21 mouse cellular contexts compared by ENCODE assay signal in genomic region chr4:126823917-126824316, GRCm38 (mm10).
DNase-seq lines count a peak whose midpoint lies in the region; ATAC-seq and TF ChIP-seq lines count a peak whose summit lies in the region.
"Had no signal": no experiment of that assay in that cellular context is flagged by ENCODE, and none has a peak within 500 bp of the region (broad histone marks: within the 10 kb centered on the region; RNA-seq: fewer than 3 reads in every experiment).

No protein-coding gene starts in this region.

- no peak for ATAC-seq in forebrain, embryonic 13.5 days
- ATAC-seq in heart, embryonic 16.5 days (replicated peaks; ENCODE audit: extremely low read depth, insufficient read depth, low FRiP score), result no peak
- ATAC-seq: CD4-positive, CD25-positive, alpha-beta regulatory T cell, adult 4 months; midbrain, embryonic 16.5 days had no signal

- no peaks in the 10 kb centered on the region for H3K27me3 ChIP-seq in forebrain, embryonic 13.5 days
- H3K27me3 ChIP-seq in forebrain, embryonic 10.5 days (ENCODE audit: poor library complexity, severe bottlenecking), result no peaks in the 10 kb centered on the region
- no peaks in the 10 kb centered on the region for H3K27me3 ChIP-seq in heart, embryonic 16.5 days (ENCODE audit: control insufficient read depth, insufficient read depth, low read length)
- no peaks in the 10 kb centered on the region for H3K27me3 ChIP-seq in heart, embryonic 10.5 days (ENCODE audit: insufficient read depth, poor library complexity, severe bottlenecking)
- H3K27me3 ChIP-seq: embryonic facial prominence, embryonic 12.5 days; forebrain, embryonic 12.5 days; heart, embryonic 15.5 days; hindbrain, embryonic 15.5 days had no signal

- 93% methylated on average over 5 of the region's 5 CpGs for WGBS in forebrain, embryonic 13.5 days
- WGBS in forebrain, embryonic 10.5 days, result 92% methylated on average over 5 of the region's 5 CpGs
- 59% methylated on average over 5 of the region's 5 CpGs for WGBS in heart, embryonic 16.5 days
- 84% methylated on average over 5 of the region's 5 CpGs for WGBS in heart, embryonic 10.5 days
- 64% methylated on average over 5 of the region's 5 CpGs for WGBS in olfactory bulb, adult 2 months

- H3K4me1 ChIP-seq in forebrain, embryonic 13.5 days, result peaks cover 16% of the 10 kb centered on the region
- peaks cover 12% of the 10 kb centered on the region for H3K4me1 ChIP-seq in forebrain, embryonic 10.5 days
- peaks cover 17% of the 10 kb centered on the region for H3K4me1 ChIP-seq in heart, embryonic 16.5 days (ENCODE audit: control insufficient read depth, insufficient read depth, low read length)
- H3K4me1 ChIP-seq in heart, embryonic 10.5 days, result no peaks in the 10 kb centered on the region
- H3K4me1 ChIP-seq in olfactory bulb, adult 2 months (ENCODE audit: control insufficient read depth, insufficient read depth, low read length), result peaks cover 8% of the 10 kb centered on the region
- H3K4me1 ChIP-seq: embryonic facial prominence, embryonic 12.5 days had no signal

- DNase-seq in forebrain, embryonic 10.5 days (ENCODE audit: extremely low spot score, low spot score), result no peak
- DNase-seq in heart, embryonic 10.5 days (ENCODE audit: low spot score), result no peak
- DNase-seq in kidney, postnatal 14 days, result peak; percentile 10
- DNase-seq in kidney, postnatal 10 days, result no peak
- no peak for DNase-seq in left cerebral cortex, postnatal 36 days (ENCODE audit: low spot score in 2 of 2)
- DNase-seq: adrenal gland, adult 2 months; cerebellum, adult 11-12 months; cerebellum, postnatal 14 days; kidney, adult 8-10 months; thymus, postnatal 14 days had no signal

- H3K4me2 ChIP-seq in forebrain, embryonic 13.5 days, result no peak overlapping the region
- H3K4me2 ChIP-seq in heart, embryonic 16.5 days (ENCODE audit: low read depth, low read length), result no peak overlapping the region
- H3K4me2 ChIP-seq: embryonic facial prominence, embryonic 12.5 days; forebrain, embryonic 12.5 days; heart, embryonic 15.5 days; hindbrain, embryonic 15.5 days had no signal

- no peak for TF ChIP-seq POLR2A in olfactory bulb, adult 2 months (IDR thresholded peaks at IDR 0.05; ENCODE audit: insufficient read depth, low read depth, low read length)

- 0 out of 2 replicates have a peak overlapping the region, but pooled peaks have one; percentile 19 for H3K27ac ChIP-seq in forebrain, embryonic 13.5 days
- H3K27ac ChIP-seq in forebrain, embryonic 10.5 days, result no peak overlapping the region
- 0 out of 2 replicates have a peak overlapping the region, but pooled peaks have one; percentile 3 for H3K27ac ChIP-seq in heart, embryonic 16.5 days (ENCODE audit: low read length)
- no peak overlapping the region for H3K27ac ChIP-seq in heart, embryonic 10.5 days
- peak overlapping the region; percentile 86 for H3K27ac ChIP-seq in olfactory bulb, adult 2 months (ENCODE audit: insufficient read depth, low read depth, low read length)
- H3K27ac ChIP-seq: embryonic facial prominence, embryonic 12.5 days; forebrain, embryonic 12.5 days; heart, embryonic 15.5 days; macrophage had no signal

- intact Hi-C loops in left cerebral cortex, postnatal 36 days (cut with DNase I), result loop anchor here (5.0 kb wide), 1 partner anchor 72 kb away; the partner anchor contains the start of genes AU040320 and Ncdn

- peaks cover 22% of the 10 kb centered on the region for H3K36me3 ChIP-seq in forebrain, embryonic 13.5 days (ENCODE audit: poor library complexity, severe bottlenecking)
- peaks cover 42% of the 10 kb centered on the region for H3K36me3 ChIP-seq in forebrain, embryonic 10.5 days (replicated peaks)
- H3K36me3 ChIP-seq in heart, embryonic 16.5 days (ENCODE audit: control insufficient read depth, insufficient read depth), result peaks cover 12% of the 10 kb centered on the region
- peaks cover 29% of the 10 kb centered on the region for H3K36me3 ChIP-seq in heart, embryonic 10.5 days
- H3K36me3 ChIP-seq: heart, embryonic 15.5 days had no signal

- no peak for TF ChIP-seq CTCF in olfactory bulb, adult 2 months (IDR thresholded peaks at IDR 0.05; ENCODE audit: insufficient read depth, low read depth, low read length)

- H3K4me3 ChIP-seq in forebrain, embryonic 13.5 days, result no peak overlapping the region
- H3K4me3 ChIP-seq in forebrain, embryonic 10.5 days, result no peak overlapping the region
- no peak overlapping the region for H3K4me3 ChIP-seq in heart, embryonic 16.5 days (ENCODE audit: low read length)
- H3K4me3 ChIP-seq in heart, embryonic 10.5 days, result no peak overlapping the region
- no peak overlapping the region for H3K4me3 ChIP-seq in olfactory bulb, adult 2 months (ENCODE audit: insufficient read depth, low read depth, low read length)
- H3K4me3 ChIP-seq: embryonic facial prominence, embryonic 12.5 days; forebrain, embryonic 12.5 days; heart, embryonic 15.5 days; hindbrain, embryonic 15.5 days; myocyte had no signal

- H3K9me3 ChIP-seq in forebrain, embryonic 13.5 days (replicated peaks), result no peaks in the 10 kb centered on the region
- no peaks in the 10 kb centered on the region for H3K9me3 ChIP-seq in forebrain, embryonic 10.5 days
- H3K9me3 ChIP-seq in heart, embryonic 16.5 days (replicated peaks; ENCODE audit: control insufficient read depth, low read length), result no peaks in the 10 kb centered on the region
- no peaks in the 10 kb centered on the region for H3K9me3 ChIP-seq in heart, embryonic 10.5 days
- H3K9me3 ChIP-seq: embryonic facial prominence, embryonic 12.5 days; forebrain, embryonic 12.5 days; heart, embryonic 15.5 days; hindbrain, embryonic 15.5 days had no signal

- H3K9ac ChIP-seq in forebrain, embryonic 13.5 days, result no peak overlapping the region
- no peak overlapping the region for H3K9ac ChIP-seq in heart, embryonic 16.5 days (ENCODE audit: low read length)
- H3K9ac ChIP-seq: embryonic facial prominence, embryonic 12.5 days; forebrain, embryonic 12.5 days; heart, embryonic 15.5 days; hindbrain, embryonic 15.5 days had no signal

Comparison
In these comparisons a context has a peak if more than half of its experiments do, and no peak if none do; other contexts are left out.
1. H3K27ac ChIP-seq: peak in forebrain, embryonic 13.5 days (single experiment), heart, embryonic 16.5 days (single experiment) and olfactory bulb, adult 2 months (single experiment); none in forebrain, embryonic 10.5 days (single experiment) and heart, embryonic 10.5 days (single experiment).